Mouse (Mus musculus) mouse embryonic stem cell (cell line): ENCODE measurements around the gene Fabp1.

Experiments
- in situ Hi-C, 2 experiments: fragments of 300-500 bp; cut with MboI; formaldehyde crosslinking; loops; 1 replicate in 1 of 2; 3 replicates in 1 of 2; pipeline ENCODE4 v1.14.3; 2019 to 2020; ENCODE audit warnings: low sequenced_read_pairs in 2 of 2, low pct_unique_long_range_greater_than_20kb in 1 of 2, mixed read lengths in 1 of 2; ENCODE audit not compliant: unreplicated experiment in 1 of 2

Gene Fabp1

GRCm38 (mm10) chr6:71201925-71202324 is 2.3 kb downstream of the Fabp1 start:
- in situ Hi-C loops, result no loop called here

GRCm38 (mm10) chr6:71203674-71204073 is 4.0 kb downstream of the Fabp1 start:
- in situ Hi-C loops, result no loop called here

GRCm38 (mm10) chr6:71204166-71204565 is 4.5 kb downstream of the Fabp1 start:
- in situ Hi-C loops, result no loop called here

GRCm38 (mm10) chr6:71208691-71209090 is 9.1 kb downstream of the Fabp1 start:
- in situ Hi-C loops, result no loop called here

GRCm38 (mm10) chr6:71211917-71212316 is 12.3 kb downstream of the Fabp1 start:
- in situ Hi-C loops, result no loop called here

GRCm38 (mm10) chr6:71212471-71212870 is 12.8 kb downstream of the Fabp1 start:
- in situ Hi-C loops, result no loop called here

GRCm38 (mm10) chr6:71221501-71221900 is 21.9 kb downstream of the Fabp1 start:
- in situ Hi-C loops, result no loop called here

GRCm38 (mm10) chr6:71224184-71224943 is 24.7 kb downstream of the Fabp1 start:
- in situ Hi-C loops, result no loop called here

- in situ Hi-C loops, result no loop called here
Measured at GRCm38 (mm10) chr6:71226544-71226943, 26.9 kb downstream of the Fabp1 start.

- in situ Hi-C loops, result no loop called here
Measured at GRCm38 (mm10) chr6:71227157-71227770, 27.6 kb downstream of the Fabp1 start.

GRCm38 (mm10) chr6:71235121-71235520 is 35.5 kb downstream of the Fabp1 start:
- in situ Hi-C loops, result no loop called here

GRCm38 (mm10) chr6:71235944-71236343 is 36.3 kb downstream of the Fabp1 start:
- in situ Hi-C loops, result no loop called here

GRCm38 (mm10) chr6:71236506-71236905 is 36.9 kb downstream of the Fabp1 start:
- in situ Hi-C loops, result no loop called here

GRCm38 (mm10) chr6:71237031-71237431 is 37.4 kb downstream of the Fabp1 start:
- in situ Hi-C loops, result no loop called here

GRCm38 (mm10) chr6:71239069-71239750 is 39.6 kb downstream of the Fabp1 start:
- in situ Hi-C loops, result no loop called here

- in situ Hi-C loops, result no loop called here
Measured at GRCm38 (mm10) chr6:71240831-71241230, 41.2 kb downstream of the Fabp1 start.

GRCm38 (mm10) chr6:71242811-71243210 is 43.2 kb downstream of the Fabp1 start:
- in situ Hi-C loops, result no loop called here

- in situ Hi-C loops, result no loop called here
Measured at GRCm38 (mm10) chr6:71243258-71243657, 43.6 kb downstream of the Fabp1 start.

GRCm38 (mm10) chr6:71248420-71248819 is 48.8 kb downstream of the Fabp1 start:
- in situ Hi-C loops, result no loop called here

- in situ Hi-C loops, result no loop called here
Measured at GRCm38 (mm10) chr6:71249615-71250014, 50.0 kb downstream of the Fabp1 start.
